Mouse (Mus musculus): ENCODE measurements around the gene Smad6. TPM values are rescaled to one million over a fixed set of nuclear protein-coding genes. Genes with fewer than 3 reads are reported as not detected.

The Smad6 gene
- polyA plus RNA-seq, 1 experiment from 2014 or later, result 1.6 TPM

GRCm38 (mm10) chr9:63919708-63920107 lies 102.2 kb downstream of the Smad6 start:
- WGBS, result 85% methylated on average over 3 of the region's 3 CpGs

DNA sequence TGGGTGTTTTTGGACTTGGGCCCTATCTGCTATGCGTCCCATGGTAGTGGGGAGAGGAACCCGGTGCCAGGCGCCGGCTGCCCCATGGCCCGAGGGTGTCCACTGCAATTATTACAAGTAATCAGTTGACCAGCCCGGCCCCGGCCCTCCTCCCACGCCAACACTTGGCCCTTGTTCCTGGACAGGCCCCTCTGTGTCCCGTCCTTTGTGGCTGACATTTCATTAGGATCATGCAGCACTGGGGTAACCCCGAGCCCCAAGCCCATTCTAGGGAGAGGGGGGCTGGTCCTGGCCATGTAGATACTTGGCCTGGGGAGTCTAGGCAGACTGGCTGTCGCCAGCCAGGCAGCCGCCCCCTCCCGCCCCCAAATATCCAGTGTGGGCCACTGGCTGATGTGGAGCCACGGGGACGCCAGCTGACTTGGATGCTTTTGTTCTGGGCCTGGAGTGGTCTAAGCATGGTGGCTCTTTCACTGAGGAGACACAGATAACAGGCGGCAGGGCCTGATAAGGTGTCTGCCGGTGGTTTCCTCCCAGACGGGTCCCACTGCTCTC lies 102.8 kb downstream of the Smad6 start:
- Histone ChIP-seq H3K4me3 (no peak overlapping the region), H3K9ac (no peak overlapping the region), H3K27me3 (peaks cover 3% of the 10 kb centered on the region; the same call in 1 of the 2 replicates), H3K36me3 (ENCODE audit: poor library complexity, severe bottlenecking) (no peaks in the 10 kb centered on the region), H3K4me1 (peaks cover 6% of the 10 kb centered on the region; the same call in 1 of the 2 replicates), H3K9me3 (replicated peaks) (no peaks in the 10 kb centered on the region), H3K4me2 (no peak overlapping the region), H3K27ac (no peak overlapping the region)
- 87% methylated on average over 18 of the region's 18 CpGs for WGBS
- no peak for ATAC-seq

More at GRCm38 (mm10) chr9:63919708-63920107, 102.2 kb downstream of the Smad6 start:
- no peaks in the 10 kb centered on the region for H3K36me3 ChIP-seq (ENCODE audit: poor library complexity, severe bottlenecking)
- H3K9ac ChIP-seq, result no peak overlapping the region
- peaks cover 6% of the 10 kb centered on the region; the same call in 1 of the 2 replicates for H3K4me1 ChIP-seq
- no peak overlapping the region for H3K4me2 ChIP-seq
- H3K4me3 ChIP-seq, result no peak overlapping the region
- no peaks in the 10 kb centered on the region for H3K9me3 ChIP-seq (replicated peaks)
- no peak for ATAC-seq
- no peak overlapping the region for H3K27ac ChIP-seq
- no peaks in the 10 kb centered on the region; the same call in 1 of the 2 replicates for H3K27me3 ChIP-seq

GRCm38 (mm10) chr9:63918245-63918644 lies 103.6 kb downstream of the Smad6 start:
- H3K4me1 ChIP-seq, result peaks cover 3% of the 10 kb centered on the region; the same call in 1 of the 2 replicates
- H3K36me3 ChIP-seq (ENCODE audit: poor library complexity, severe bottlenecking), result no peaks in the 10 kb centered on the region
- no peak overlapping the region for H3K4me3 ChIP-seq
- WGBS, result 65% methylated on average over 4 of the region's 4 CpGs
- ATAC-seq, result 0 out of 2 replicates have a peak, but pooled peaks have one; percentile 38
- H3K27me3 ChIP-seq, result peaks cover 3% of the 10 kb centered on the region; the same call in 1 of the 2 replicates
- no peak overlapping the region for H3K9ac ChIP-seq
- H3K27ac ChIP-seq, result no peak overlapping the region
- H3K9me3 ChIP-seq (replicated peaks), result no peaks in the 10 kb centered on the region
- H3K4me2 ChIP-seq, result no peak overlapping the region

GRCm38 (mm10) chr9:63916441-63916840 lies 105.4 kb downstream of the Smad6 start:
- 83% methylated on average over 6 of the region's 6 CpGs for WGBS
- ATAC-seq, result no peak
- Histone ChIP-seq H3K9ac (no peak overlapping the region), H3K27ac (no peak overlapping the region), H3K9me3 (replicated peaks) (no peaks in the 10 kb centered on the region), H3K4me3 (no peak overlapping the region), H3K36me3 (ENCODE audit: poor library complexity, severe bottlenecking) (no peaks in the 10 kb centered on the region), H3K4me2 (no peak overlapping the region), H3K27me3 (peaks cover 3% of the 10 kb centered on the region; the same call in 1 of the 2 replicates), H3K4me1 (peaks cover 9% of the 10 kb centered on the region)

- Histone ChIP-seq H3K27me3 (peaks cover 3% of the 10 kb centered on the region; the same call in 1 of the 2 replicates), H3K4me1 (peaks cover 10% of the 10 kb centered on the region), H3K4me2 (no peak overlapping the region), H3K27ac (no peak overlapping the region), H3K9me3 (replicated peaks) (no peaks in the 10 kb centered on the region), H3K9ac (no peak overlapping the region), H3K4me3 (no peak overlapping the region), H3K36me3 (ENCODE audit: poor library complexity, severe bottlenecking) (no peaks in the 10 kb centered on the region)
- ATAC-seq, result no peak
- 58% methylated on average over 5 of the region's 5 CpGs for WGBS
Measured at GRCm38 (mm10) chr9:63915976-63916375, 105.9 kb downstream of the Smad6 start.

DNA sequence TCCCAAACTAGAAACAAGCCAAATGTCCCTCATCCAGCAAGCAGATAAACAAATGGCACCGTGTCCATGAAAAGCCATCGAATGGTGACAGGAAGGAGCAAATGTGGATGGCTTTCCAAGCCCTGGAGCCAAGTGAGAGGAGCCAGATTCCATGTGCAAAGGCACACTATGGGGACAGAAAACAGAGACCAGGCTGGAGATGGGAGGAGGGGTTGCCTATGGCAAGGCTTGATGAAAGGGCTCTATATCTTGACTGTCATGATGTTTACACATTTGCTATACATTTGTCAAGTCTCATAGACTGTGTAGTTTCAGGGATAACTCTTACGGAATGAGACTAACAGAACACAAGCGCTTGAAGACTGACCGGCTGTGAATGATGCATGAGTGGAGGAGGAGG lies 106.9 kb downstream of the Smad6 start:
- WGBS, result 89% methylated on average over 5 of the region's 5 CpGs
- H3K36me3 ChIP-seq (ENCODE audit: poor library complexity, severe bottlenecking), result no peaks in the 10 kb centered on the region
- ATAC-seq, result no peak
- no peak overlapping the region for H3K27ac ChIP-seq
- H3K4me3 ChIP-seq, result no peak overlapping the region
- H3K4me1 ChIP-seq, result peaks cover 10% of the 10 kb centered on the region
- no peak overlapping the region for H3K9ac ChIP-seq
- H3K4me2 ChIP-seq, result no peak overlapping the region
- peaks cover 3% of the 10 kb centered on the region; the same call in 1 of the 2 replicates for H3K27me3 ChIP-seq
- no peaks in the 10 kb centered on the region for H3K9me3 ChIP-seq (replicated peaks)

DNA sequence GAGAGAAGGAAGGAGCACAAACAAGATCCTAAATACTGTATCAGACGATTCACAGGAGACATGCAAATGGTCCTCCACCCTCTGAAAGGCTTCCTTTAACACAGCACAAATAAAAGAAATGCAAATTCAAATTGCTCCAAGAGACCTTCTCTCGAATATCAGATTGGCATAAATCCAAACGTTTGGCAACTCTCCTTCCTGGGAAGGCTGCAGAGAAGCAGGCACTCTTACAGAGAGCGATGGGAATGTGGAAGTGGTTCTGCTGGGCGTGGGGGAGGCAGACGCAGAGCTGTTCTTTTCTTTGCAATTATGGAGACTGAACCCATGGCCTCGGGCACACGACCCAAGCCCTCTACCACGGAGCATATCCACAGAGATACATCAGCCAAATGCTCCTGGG lies 109.8 kb downstream of the Smad6 start:
- H3K36me3 ChIP-seq (ENCODE audit: poor library complexity, severe bottlenecking), result no peaks in the 10 kb centered on the region
- H3K9ac ChIP-seq, result no peak overlapping the region
- no peak overlapping the region for H3K27ac ChIP-seq
- H3K9me3 ChIP-seq (replicated peaks), result no peaks in the 10 kb centered on the region
- no peak overlapping the region for H3K4me2 ChIP-seq
- no peak overlapping the region for H3K4me3 ChIP-seq
- ATAC-seq, result no peak
- H3K4me1 ChIP-seq, result peaks cover 10% of the 10 kb centered on the region
- peaks cover 3% of the 10 kb centered on the region; the same call in 1 of the 2 replicates for H3K27me3 ChIP-seq
- 33% methylated on average over 9 of the region's 9 CpGs for WGBS

DNA sequence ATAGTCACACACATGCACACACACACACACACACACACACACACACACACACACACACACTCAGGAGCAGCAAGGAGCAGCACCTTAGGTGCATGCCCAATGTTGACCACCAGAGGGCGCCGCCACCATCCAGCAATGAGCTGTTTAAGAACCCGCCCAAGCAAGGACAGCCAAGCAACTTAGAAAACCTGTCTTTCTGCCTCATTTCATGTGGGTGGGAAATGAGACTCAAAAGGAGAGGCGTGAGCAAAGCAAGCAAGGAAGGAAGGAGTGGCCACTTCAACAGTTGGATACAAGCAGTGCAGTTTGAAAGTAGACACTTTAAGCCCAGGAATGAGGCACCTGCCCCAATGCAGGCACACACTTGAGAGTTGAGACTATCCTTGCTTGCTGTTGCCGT lies 112.2 kb downstream of the Smad6 start:
- no peak overlapping the region for H3K4me3 ChIP-seq
- no peak overlapping the region for H3K4me2 ChIP-seq
- 15% methylated on average over 5 of the region's 5 CpGs for WGBS
- peaks cover 3% of the 10 kb centered on the region; the same call in 1 of the 2 replicates for H3K27me3 ChIP-seq
- no peak overlapping the region for H3K9ac ChIP-seq
- no peak overlapping the region for H3K27ac ChIP-seq
- H3K9me3 ChIP-seq (replicated peaks), result peaks cover 3% of the 10 kb centered on the region; the same call in 1 of the 2 replicates
- H3K36me3 ChIP-seq (ENCODE audit: poor library complexity, severe bottlenecking), result no peaks in the 10 kb centered on the region
- 0 out of 2 replicates have a peak, but pooled peaks have one; percentile 30 for ATAC-seq
- peaks cover 10% of the 10 kb centered on the region for H3K4me1 ChIP-seq

DNA sequence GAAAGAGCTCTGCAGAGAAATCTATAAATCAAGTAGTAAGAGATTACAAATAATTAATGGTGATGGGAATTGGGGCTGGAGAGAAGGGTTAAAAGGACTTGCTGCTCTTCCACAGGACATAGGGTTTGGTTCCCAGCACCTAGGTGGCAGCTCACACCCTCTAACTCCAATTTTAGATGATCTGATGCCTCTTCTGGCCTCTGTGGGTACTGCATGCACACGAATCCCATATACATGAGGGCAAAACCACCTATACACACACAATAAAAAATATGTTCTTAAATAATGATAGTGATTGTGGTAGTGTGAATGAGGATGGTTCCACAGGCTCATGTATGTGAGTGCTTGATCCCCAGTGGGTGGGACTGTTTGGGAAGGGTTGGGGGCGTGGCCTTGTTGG lies 117.3 kb downstream of the Smad6 start:
- 90% methylated on average over 2 of the region's 2 CpGs for WGBS
- Histone ChIP-seq H3K36me3 (ENCODE audit: poor library complexity, severe bottlenecking) (no peaks in the 10 kb centered on the region), H3K4me2 (no peak overlapping the region)

More for the DNA sequence above, 117.3 kb downstream of the Smad6 start:
- H3K27me3 ChIP-seq, result no peaks in the 10 kb centered on the region
- H3K4me1 ChIP-seq, result no peaks in the 10 kb centered on the region
- no peak for ATAC-seq
- H3K9me3 ChIP-seq (replicated peaks), result peaks cover 5% of the 10 kb centered on the region; the same call in 1 of the 2 replicates
- no peak overlapping the region for H3K4me3 ChIP-seq
- no peak overlapping the region for H3K27ac ChIP-seq
- H3K9ac ChIP-seq, result no peak overlapping the region

Other genes with a start within 250 kb of the Smad6 start
- gene Lctl, start 95.1 kb upstream of the Smad6 start, polyA plus RNA-seq (2015; fragmentation: Nextera tagmentation; extraction: Ambion mirVana), result not detected in 2 replicates
- gene Zwilch, start 151.0 kb upstream of the Smad6 start, polyA plus RNA-seq (2015; fragmentation: Nextera tagmentation; extraction: Ambion mirVana), result 16.7 and 20.6 TPM in 2 replicates
- gene Rpl4, start 151.3 kb upstream of the Smad6 start, polyA plus RNA-seq (2015; fragmentation: Nextera tagmentation; extraction: Ambion mirVana), result 801 and 817 TPM in 2 replicates
- gene Snapc5, start 157.2 kb upstream of the Smad6 start, polyA plus RNA-seq (2015; fragmentation: Nextera tagmentation; extraction: Ambion mirVana), result 42.2 and 45.9 TPM in 2 replicates
- 2.4 and 2.8 TPM in 2 replicates for gene Uchl4, start 213.1 kb upstream of the Smad6 start, polyA plus RNA-seq (2015; fragmentation: Nextera tagmentation; extraction: Ambion mirVana)
- 40.3 and 42.6 TPM in 2 replicates for gene Map2k1, start 231.6 kb upstream of the Smad6 start, polyA plus RNA-seq (2015; fragmentation: Nextera tagmentation; extraction: Ambion mirVana)